ENCODE assay signal across 12 mouse cellular contexts in the genomic region with DNA sequence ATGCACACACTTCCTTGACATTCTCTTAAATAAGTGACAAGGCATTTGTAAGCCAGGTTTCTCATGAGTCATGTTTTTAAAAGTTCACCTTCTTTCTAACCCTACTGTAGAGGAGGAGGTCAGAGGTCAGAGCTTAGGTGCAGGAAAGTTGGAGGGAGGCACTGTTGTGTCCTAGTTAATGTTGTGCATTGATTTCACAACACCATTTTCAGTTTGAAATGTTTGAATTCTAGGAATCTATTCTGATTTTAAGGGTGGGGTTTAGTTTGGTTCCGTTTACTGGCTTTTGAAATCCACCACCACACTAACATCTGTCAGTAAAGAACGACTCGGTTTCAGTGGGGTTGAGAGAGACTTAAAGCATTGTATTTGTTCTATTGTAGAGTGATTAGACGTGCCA. TPM values are rescaled to one million over a fixed set of nuclear protein-coding genes. Genes with fewer than 3 reads are reported as not detected.
"Had no signal": no experiment of that assay in that cellular context is flagged by ENCODE, and none has a peak within 500 bp of the region (broad histone marks: within the 10 kb centered on the region; RNA-seq: fewer than 3 reads in every experiment).

No protein-coding gene starts in this region.

- H3K9ac ChIP-seq: midbrain, embryonic 15.5 days had no signal

- H3K27ac ChIP-seq: left cerebral cortex, adult 2 months; limb, embryonic 10.5 days; midbrain, embryonic 10.5 days; midbrain, embryonic 15.5 days; stomach, postnatal 0 days had no signal

- H3K4me3 ChIP-seq: left cerebral cortex, adult 2 months; limb, embryonic 10.5 days; midbrain, embryonic 10.5 days; midbrain, embryonic 15.5 days had no signal

- ATAC-seq: hindbrain, embryonic 16.5 days; midbrain, embryonic 15.5 days had no signal

- H3K9me3 ChIP-seq: limb, embryonic 10.5 days; midbrain, embryonic 15.5 days had no signal

- H3K4me2 ChIP-seq: midbrain, embryonic 15.5 days had no signal

- DNase-seq: kidney, adult 11 months; kidney, postnatal 10 days; kidney, postnatal 4 days; lung, adult 18-20 months; right cerebral cortex, adult 18-20 months; thymus, postnatal 14 days had no signal

- H3K36me3 ChIP-seq: midbrain, embryonic 15.5 days had no signal

- H3K4me1 ChIP-seq: limb, embryonic 10.5 days; midbrain, embryonic 15.5 days had no signal

- H3K27me3 ChIP-seq: midbrain, embryonic 15.5 days had no signal

RNA-seq across cellular contexts. Expression of gene Adra2a, which starts 33.0 kb away (rescaled TPM):
- polyA plus RNA-seq: limb, embryonic 10.5 days had no signal
